ENCODE assay signal across 17 mouse cellular contexts in the genomic region with DNA sequence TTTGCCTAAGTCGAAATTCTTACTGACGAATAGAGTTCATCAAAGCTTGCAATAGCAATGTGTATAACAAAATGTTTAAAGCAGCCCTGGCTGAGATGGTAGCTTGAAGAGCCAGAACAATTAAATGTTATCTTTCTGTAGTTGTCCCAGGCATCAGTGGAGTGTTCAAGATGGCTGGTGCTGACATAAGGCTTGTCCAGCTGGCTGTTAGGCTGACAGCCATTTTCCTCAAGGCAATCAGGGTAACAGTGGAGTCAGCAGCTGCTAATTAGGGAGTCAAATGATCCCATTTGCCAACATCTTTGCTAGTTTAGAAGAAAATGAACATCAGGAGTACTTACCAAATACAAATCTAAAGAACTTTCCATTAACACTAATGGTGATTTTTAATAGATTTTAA.
DNase-seq lines count a peak whose midpoint lies in the region; ATAC-seq and TF ChIP-seq lines count a peak whose summit lies in the region.
"Had no signal": no experiment of that assay in that cellular context is flagged by ENCODE, and none has a peak within 500 bp of the region (broad histone marks: within the 10 kb centered on the region; RNA-seq: fewer than 3 reads in every experiment).

No protein-coding gene starts in this region.

- H3K36me3 ChIP-seq in forebrain, postnatal 0 days (ENCODE audit: insufficient read depth): no peaks in the 10 kb centered on the region
- H3K36me3 ChIP-seq: embryonic facial prominence, embryonic 13.5 days; heart, embryonic 13.5 days; kidney, embryonic 15.5 days had no signal

- DNase-seq in cerebellum, adult 9-11 months: peak; percentile 3
- DNase-seq in left cerebral cortex, postnatal 4 days: peak; percentile 37
- no peak for DNase-seq in left cerebral cortex, adult 18-20 months (ENCODE audit: low spot score in 2 of 2)
- peak; percentile 70 for DNase-seq in forebrain, postnatal 0 days
- DNase-seq in layer of hippocampus, postnatal 14 days (ENCODE audit: low spot score in 2 of 2): peak; percentile 30 to 69
- DNase-seq in adrenal gland, postnatal 36 days: no peak
- DNase-seq in heart, adult 8-10 months (ENCODE audit: low spot score): no peak
- DNase-seq: adrenal gland, adult 2 months; heart, postnatal 36 days; lung, adult 18-20 months; retina, postnatal 1 day; thymus, postnatal 4 days had no signal

- H3K4me2 ChIP-seq in forebrain, postnatal 0 days (ENCODE audit: low read depth): no peak overlapping the region
- H3K4me2 ChIP-seq: embryonic facial prominence, embryonic 13.5 days; heart, embryonic 13.5 days; kidney, embryonic 15.5 days had no signal

- ATAC-seq in cerebellum, adult (ENCODE audit: insufficient number of reproducible peaks, low FRiP score, low TSS enrichment): no peak
- ATAC-seq in forebrain, postnatal 0 days: peak; percentile 66

- no peak overlapping the region for H3K4me3 ChIP-seq in forebrain, postnatal 0 days (ENCODE audit: low read depth, low read length)
- H3K4me3 ChIP-seq: embryonic facial prominence, embryonic 13.5 days; heart, embryonic 13.5 days; kidney, embryonic 15.5 days had no signal

- TF ChIP-seq CTCF in forebrain, postnatal 0 days (IDR thresholded peaks at IDR 0.05; ENCODE audit: low read depth): no peak

- 69% methylated on average over 2 of the region's 2 CpGs for WGBS in forebrain, postnatal 0 days

- no peaks in the 10 kb centered on the region for H3K4me1 ChIP-seq in forebrain, postnatal 0 days (ENCODE audit: insufficient read depth)
- H3K4me1 ChIP-seq: embryonic facial prominence, embryonic 13.5 days; heart, embryonic 13.5 days; kidney, embryonic 15.5 days had no signal

- no peak overlapping the region for H3K27ac ChIP-seq in forebrain, postnatal 0 days (ENCODE audit: low read depth, low read length)
- H3K27ac ChIP-seq: embryonic facial prominence, embryonic 13.5 days; heart, embryonic 13.5 days; kidney, embryonic 15.5 days had no signal

- H3K27me3 ChIP-seq in forebrain, postnatal 0 days (ENCODE audit: insufficient read depth, low read length): no peaks in the 10 kb centered on the region
- H3K27me3 ChIP-seq: CH12.LX; embryonic facial prominence, embryonic 13.5 days; heart, embryonic 13.5 days; kidney, embryonic 15.5 days had no signal

- H3K9ac ChIP-seq in forebrain, postnatal 0 days: no peak overlapping the region
- H3K9ac ChIP-seq: embryonic facial prominence, embryonic 13.5 days; heart, embryonic 13.5 days; kidney, embryonic 15.5 days had no signal

- intact Hi-C loops in left cerebral cortex, postnatal 4 days (cut with DNase I): no loop called here

- no peaks in the 10 kb centered on the region for H3K9me3 ChIP-seq in forebrain, postnatal 0 days (ENCODE audit: low read length)
- H3K9me3 ChIP-seq: embryonic facial prominence, embryonic 13.5 days; heart, embryonic 13.5 days; kidney, embryonic 15.5 days had no signal

Comparison
In these comparisons a context has a peak if more than half of its experiments do, and no peak if none do; other contexts are left out.
1. DNase-seq: peak in cerebellum, adult 9-11 months (single experiment), left cerebral cortex, postnatal 4 days (single experiment), forebrain, postnatal 0 days (single experiment) and layer of hippocampus, postnatal 14 days (2 of 2); none in left cerebral cortex, adult 18-20 months (0 of 2), adrenal gland, postnatal 36 days (0 of 2) and heart, adult 8-10 months (single experiment).